Mouse (Mus musculus) heart, postnatal 36 days (tissue): Measurements from ENCODE around the gene Pms2. TPM values are rescaled to one million over a fixed set of nuclear protein-coding genes. Genes with fewer than 3 reads are reported as not detected.
A peak's percentile ranks its signal among the peaks of the same experiment; 100 is the strongest.

Source experiments
- DNase-seq, 2 experiments: peaks; one replicate each; pipeline ENCODE4 v3.0.0; 2021 to 2022
- intact Hi-C: fragments of 180-260 bp; cut with DNase I; formaldehyde crosslinking; loops from one replicate; pipeline ENCODE4 v1.15.1; 2025
- total RNA-seq, 2 experiments: library from RNA; stranded (reverse); gene quantifications; 2 replicates each; pipeline ENCODE4 v1.2.3; 2021

The Pms2 gene
- total RNA-seq, 2 experiments from 2014 or later: 3.6 to 4.1 TPM

- no peak for DNase-seq
- intact Hi-C loops: no loop called here
These were observed 22.3 kb downstream of the Pms2 start for GRCm38 (mm10) chr5:143931863-143932580.

GRCm38 (mm10) chr5:143932831-143933230, 23.1 kb downstream of the Pms2 start, which contains the start of gene Rsph10b:
Rsph10b (plus strand) TSS chr5:143933035.
- DNase-seq: no peak
- intact Hi-C loops: no loop called here

- intact Hi-C loops: no loop called here
- no peak for DNase-seq
These were observed 23.6 kb downstream of the Pms2 start for GRCm38 (mm10) chr5:143933414-143933813.

GRCm38 (mm10) chr5:143933875-143934274, 24.1 kb downstream of the Pms2 start:
- DNase-seq: no peak
- intact Hi-C loops: no loop called here

GRCm38 (mm10) chr5:143936156-143936555, 26.4 kb downstream of the Pms2 start:
- intact Hi-C loops: no loop called here
- no peak for DNase-seq

- DNase-seq: no peak
- intact Hi-C loops: no loop called here
These were observed 31.8 kb downstream of the Pms2 start for GRCm38 (mm10) chr5:143941588-143941987.

GRCm38 (mm10) chr5:143943231-143944125, 33.7 kb downstream of the Pms2 start:
- DNase-seq: no peak
- intact Hi-C loops: no loop called here

- intact Hi-C loops: no loop called here
These were observed 38.6 kb downstream of the Pms2 start for GRCm38 (mm10) chr5:143948361-143948760.

GRCm38 (mm10) chr5:143950016-143950415, 40.3 kb downstream of the Pms2 start:
- no peak for DNase-seq
- intact Hi-C loops: no loop called here

More at GRCm38 (mm10) chr5:143948361-143948760, 38.6 kb downstream of the Pms2 start:
- DNase-seq: no peak

- DNase-seq: no peak
- intact Hi-C loops: no loop called here
These were observed 47.3 kb downstream of the Pms2 start for GRCm38 (mm10) chr5:143957101-143957500.

- DNase-seq: no peak
- intact Hi-C loops: no loop called here
These were observed 49.8 kb downstream of the Pms2 start for GRCm38 (mm10) chr5:143959551-143959950.

GRCm38 (mm10) chr5:143961176-143961575, 51.4 kb downstream of the Pms2 start:
- DNase-seq: no peak
- intact Hi-C loops: no loop called here

- intact Hi-C loops: no loop called here
- no peak for DNase-seq
These were observed 56.0 kb downstream of the Pms2 start for GRCm38 (mm10) chr5:143965586-143966345.

GRCm38 (mm10) chr5:143966671-143967070, 56.9 kb downstream of the Pms2 start:
- intact Hi-C loops: no loop called here
- DNase-seq: no peak

- no peak for DNase-seq
- intact Hi-C loops: no loop called here
These were observed 62.9 kb downstream of the Pms2 start for GRCm38 (mm10) chr5:143972628-143973027.

GRCm38 (mm10) chr5:143974931-143975630, 65.3 kb downstream of the Pms2 start:
- DNase-seq: peak; percentile 69 to 71
- intact Hi-C loops: loop anchor here (2.0 kb wide), 1 partner anchor 242 kb away; the partner anchor contains the start of gene Usp42

GRCm38 (mm10) chr5:143975631-143975933, 65.8 kb downstream of the Pms2 start:
- no peak for DNase-seq
- intact Hi-C loops: loop anchor here (2.0 kb wide), 1 partner anchor 243 kb away; the partner anchor contains the start of gene Usp42

GRCm38 (mm10) chr5:143976232-143976631, 66.5 kb downstream of the Pms2 start:
- intact Hi-C loops: no loop called here
- DNase-seq: no peak

GRCm38 (mm10) chr5:143976726-143977431, 67.1 kb downstream of the Pms2 start:
- DNase-seq: no peak

GRCm38 (mm10) chr5:143980858-143981257, 71.1 kb downstream of the Pms2 start:
- intact Hi-C loops: no loop called here
- no peak for DNase-seq

More at GRCm38 (mm10) chr5:143976726-143977431, 67.1 kb downstream of the Pms2 start:
- intact Hi-C loops: no loop called here
